Mouse (Mus musculus) cortical plate, adult 2 months (tissue): ENCODE results near the gene Rcor2. TPM values are rescaled to one million over a fixed set of nuclear protein-coding genes. Genes with fewer than 3 reads are reported as not detected.

Source experiments
- H3K27ac ChIP-seq: fragments of 200-500 bp; 2 replicates; pipeline ENCODE4 v1.5.1; 2012; ENCODE audit warnings: low read length, control low read depth, inconsistent platforms; ENCODE audit not compliant: insufficient read depth
- H3K4me1 ChIP-seq: fragments of 200-500 bp; 2 replicates; pipeline ENCODE4 v1.6.1; 2011; ENCODE audit warnings: low read length; ENCODE audit not compliant: control insufficient read depth, insufficient read depth
- H3K4me3 ChIP-seq: fragments of 200-500 bp; 2 replicates; pipeline ENCODE4 v1.5.1; 2011; ENCODE audit warnings: mild to moderate bottlenecking, low read length, control low read depth; ENCODE audit not compliant: insufficient read depth
- CTCF ChIP-seq: fragments of 200-500 bp; IDR thresholded peaks from 2 replicates; pipeline ENCODE4 v1.5.1; 2011; ENCODE audit warnings: mild to moderate bottlenecking, control low read depth, low read length; ENCODE audit not compliant: insufficient read depth; ENCODE audit errors: extremely low read depth
- POLR2A ChIP-seq: fragments of 200-500 bp; IDR thresholded peaks from 2 replicates; pipeline ENCODE4 v1.6.1; 2011; ENCODE audit warnings: mild to moderate bottlenecking, low read length, control low read depth; ENCODE audit not compliant: insufficient read depth; ENCODE audit errors: extremely low read depth
- polyA plus RNA-seq: library from polyadenylated mRNA; depleted of rRNA; stranded (reverse); fragments of >200 nt; gene quantifications from 2 replicates; pipeline ENCODE4 v1.2.3, GENCODE M21; 2012

The Rcor2 gene
- polyA plus RNA-seq, 1 experiment = 18.9 TPM

DNA sequence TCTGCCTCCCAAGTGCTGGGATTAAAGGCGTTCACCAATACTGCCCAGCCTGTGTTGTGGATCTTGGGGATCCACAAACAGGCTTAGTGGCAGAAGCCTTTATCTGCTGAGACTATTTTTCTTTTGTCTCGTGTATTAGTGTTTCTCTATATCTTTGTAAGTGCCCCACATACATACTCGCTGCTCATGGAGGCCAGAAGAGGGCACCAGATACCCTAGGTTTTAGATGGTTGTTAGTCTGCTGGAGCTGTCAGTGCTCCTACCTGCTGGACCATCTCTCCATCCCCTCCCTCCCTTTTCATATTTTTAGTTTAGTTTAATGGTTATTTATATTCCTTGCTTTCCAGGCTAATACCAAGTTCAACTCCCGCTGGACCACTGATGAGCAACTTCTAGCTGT lies 6.4 kb downstream of the Rcor2 start:
- Histone ChIP-seq H3K4me1 (peaks cover 2% of the 10 kb centered on the region; the same call in 1 of the 2 replicates), H3K4me3 (no peak overlapping the region), H3K27ac (no peak overlapping the region)
- no peak for TF ChIP-seq POLR2A
- 0 out of 2 replicates have a peak, but pooled peaks have one; percentile 21 for TF ChIP-seq CTCF

- TF ChIP-seq POLR2A (no peak), CTCF (no peak)
- peaks cover 6% of the 10 kb centered on the region for H3K4me1 ChIP-seq
Measured at GRCm38 (mm10) chr19:7274326-7274990, 7.3 kb downstream of the Rcor2 start.

DNA sequence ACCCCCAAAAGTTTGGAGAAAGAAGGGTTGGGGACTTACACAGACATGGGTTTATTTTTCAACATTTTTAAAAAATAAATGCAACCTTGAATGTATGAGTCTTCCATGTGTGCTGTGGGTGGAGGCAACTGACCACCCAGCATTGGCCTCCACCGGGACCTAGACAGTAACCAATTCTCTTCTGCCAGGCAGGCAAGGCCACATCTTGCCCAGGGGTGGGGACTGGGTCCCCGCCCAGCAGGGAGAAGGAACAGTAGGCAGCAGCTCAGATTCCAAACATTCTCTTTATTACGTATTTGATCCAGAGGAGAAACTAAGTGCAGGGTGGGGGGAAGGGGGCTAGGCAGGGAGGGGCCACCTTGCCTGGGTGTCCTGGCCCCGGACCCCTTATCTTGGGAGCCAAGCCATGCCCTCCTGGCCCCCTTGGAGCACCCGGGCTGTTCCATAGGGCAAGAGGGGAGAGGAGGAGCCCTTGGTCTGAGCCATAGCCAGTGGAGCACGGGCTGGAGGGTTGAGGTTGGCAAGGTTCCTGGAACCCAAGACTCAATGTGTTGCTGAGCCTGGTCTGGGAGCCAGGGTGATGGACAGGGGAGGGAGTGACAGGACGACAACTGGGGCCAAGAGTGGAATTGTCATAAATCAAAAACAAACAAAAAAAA lies 8.1 kb downstream of the Rcor2 start:
- no peak for TF ChIP-seq CTCF
- no peak for TF ChIP-seq POLR2A
- peaks cover 9% of the 10 kb centered on the region for H3K4me1 ChIP-seq
- H3K4me3 ChIP-seq = no peak overlapping the region
- H3K27ac ChIP-seq = no peak overlapping the region

More at GRCm38 (mm10) chr19:7274326-7274990, 7.3 kb downstream of the Rcor2 start:
- Histone ChIP-seq H3K27ac (peak overlapping the region; percentile 71; the same call in 1 of the 2 replicates), H3K4me3 (no peak overlapping the region)

- no peak for TF ChIP-seq CTCF
- Histone ChIP-seq H3K4me3 (no peak overlapping the region), H3K4me1 (peaks cover 13% of the 10 kb centered on the region), H3K27ac (peak overlapping the region; percentile 62; the same call in 1 of the 2 replicates)
Measured at GRCm38 (mm10) chr19:7276053-7276659, 9.0 kb downstream of the Rcor2 start.

- H3K4me1 ChIP-seq = peaks cover 14% of the 10 kb centered on the region
- no peak overlapping the region for H3K27ac ChIP-seq
- no peak overlapping the region for H3K4me3 ChIP-seq
- TF ChIP-seq POLR2A = no peak
- no peak for TF ChIP-seq CTCF
Measured at GRCm38 (mm10) chr19:7276796-7277195, 9.7 kb downstream of the Rcor2 start.

DNA sequence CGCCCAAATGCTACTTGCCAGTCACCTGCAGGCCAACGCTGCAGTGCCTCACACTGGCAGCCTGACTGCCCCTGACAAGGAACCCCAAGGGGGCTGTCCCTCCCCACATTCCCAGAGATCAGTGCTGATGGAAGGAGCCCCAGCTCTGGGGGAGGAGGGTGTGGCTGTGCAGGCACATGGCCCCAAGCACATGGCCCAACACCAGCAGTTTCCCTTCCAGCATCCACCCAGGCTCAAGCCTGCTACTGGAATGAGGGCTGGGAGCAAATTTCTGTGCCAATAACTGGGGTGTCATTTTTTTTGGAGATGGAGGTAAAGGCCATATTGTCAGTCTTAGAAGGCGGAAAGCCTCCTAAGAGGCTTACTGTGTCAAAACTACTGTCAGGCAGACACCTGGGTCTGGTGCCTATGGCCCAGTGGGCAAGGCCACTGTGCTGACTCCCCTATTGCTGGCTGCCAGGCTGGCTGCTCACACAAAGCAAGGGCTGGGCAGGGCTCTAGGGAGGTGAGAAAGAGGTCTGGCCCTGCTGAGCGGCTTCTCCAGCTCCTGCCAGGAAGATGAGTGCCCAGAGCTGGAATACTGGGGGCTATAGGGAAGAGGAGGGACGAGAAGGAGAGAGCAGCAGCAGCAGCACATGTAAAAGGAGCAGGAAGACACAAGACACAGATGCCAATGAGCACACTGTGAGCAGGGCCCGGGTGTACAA lies 11.2 kb downstream of the Rcor2 start:
- H3K27ac ChIP-seq = peak overlapping the region; percentile 71
- peaks cover 14% of the 10 kb centered on the region for H3K4me1 ChIP-seq

GRCm38 (mm10) chr19:7279114-7279513 lies 12.0 kb downstream of the Rcor2 start:
- peak overlapping the region; percentile 88 for H3K27ac ChIP-seq
- H3K4me1 ChIP-seq = peaks cover 14% of the 10 kb centered on the region
- H3K4me3 ChIP-seq = no peak overlapping the region
- TF ChIP-seq CTCF = peak; percentile 53; the same call in 1 of the 2 replicates
- TF ChIP-seq POLR2A = no peak

More for the DNA sequence above, 11.2 kb downstream of the Rcor2 start:
- no peak for TF ChIP-seq CTCF
- TF ChIP-seq POLR2A = no peak
- H3K4me3 ChIP-seq = no peak overlapping the region

DNA sequence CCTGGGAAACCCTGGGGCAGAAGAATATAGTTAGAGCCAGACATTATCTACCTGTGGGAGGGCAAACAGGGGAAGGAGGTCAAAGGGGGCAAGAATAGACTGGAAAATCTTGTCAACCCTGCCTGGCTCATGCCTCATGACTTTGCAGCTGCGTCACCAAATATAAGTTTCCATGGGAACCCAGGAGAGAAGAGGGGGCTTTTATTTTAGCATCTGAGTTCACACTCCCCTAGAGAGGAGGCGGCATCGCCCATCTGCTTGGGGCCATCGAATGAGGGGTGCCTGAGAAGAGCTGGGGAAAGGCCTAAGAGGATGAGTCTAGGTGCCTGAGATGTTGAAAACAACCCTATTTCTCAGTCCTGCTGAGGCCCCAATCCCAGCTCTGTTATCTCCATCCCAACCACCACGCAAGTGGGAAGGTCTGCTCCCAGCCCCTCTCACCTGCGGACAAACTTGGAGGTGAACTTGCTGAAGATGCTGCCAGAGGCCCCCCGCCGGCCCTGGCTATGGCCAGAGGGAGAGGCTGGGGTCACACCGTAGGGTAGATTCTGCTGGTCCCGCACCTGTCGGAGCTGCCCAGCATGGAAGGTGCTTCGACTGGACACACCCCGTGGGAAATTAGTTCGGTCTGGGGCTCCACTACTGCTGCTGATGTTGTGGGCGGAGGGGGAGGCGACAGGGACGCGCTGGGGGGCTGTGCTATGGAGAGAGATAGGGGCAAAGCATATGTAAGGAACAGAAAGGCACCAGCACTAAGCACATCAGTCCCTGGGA lies 13.6 kb downstream of the Rcor2 start:
- TF ChIP-seq POLR2A (0 out of 2 replicates have a peak, but pooled peaks have one; percentile 20), CTCF (no peak)
- H3K4me3 ChIP-seq = no peak overlapping the region
- peaks cover 12% of the 10 kb centered on the region for H3K4me1 ChIP-seq
- peak overlapping the region; percentile 92 for H3K27ac ChIP-seq

DNA sequence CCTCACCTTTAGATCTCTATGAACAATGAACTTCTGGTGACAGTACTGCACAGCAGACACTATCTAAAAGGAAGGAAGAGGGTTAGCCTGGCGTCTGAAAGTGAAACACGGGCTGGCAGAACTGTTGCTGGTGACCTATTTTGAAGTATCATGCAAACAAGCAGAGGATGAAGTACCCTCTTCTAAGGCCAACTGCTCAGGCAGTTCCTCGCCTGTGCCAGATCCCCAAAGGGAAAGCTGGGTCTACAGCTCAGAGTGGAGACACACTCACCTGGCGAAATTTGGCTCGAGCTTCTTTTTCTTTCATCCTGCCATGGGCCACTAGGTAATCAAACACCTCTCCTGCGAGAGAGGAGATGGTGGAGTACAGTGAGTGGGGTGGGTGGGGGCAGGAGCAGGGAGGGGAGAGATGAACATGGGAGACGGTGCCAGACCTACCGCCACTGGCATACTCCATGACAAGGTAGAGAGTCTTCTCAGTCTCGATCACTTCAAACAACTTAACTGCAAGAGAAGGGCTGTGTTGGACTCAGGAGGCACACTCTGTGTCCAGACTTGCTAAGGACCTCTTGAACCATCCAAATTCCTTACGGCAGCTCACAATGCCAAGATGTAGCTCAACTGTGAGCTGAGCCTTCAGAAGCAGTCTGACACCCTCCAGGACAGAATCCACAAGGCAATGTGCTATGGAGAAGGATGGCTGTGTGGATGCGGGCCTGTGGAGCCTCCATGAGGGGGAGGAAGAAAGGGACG lies 19.6 kb downstream of the Rcor2 start:
- TF ChIP-seq POLR2A (no peak), CTCF (no peak)
- Histone ChIP-seq H3K27ac (no peak overlapping the region), H3K4me3 (no peak overlapping the region), H3K4me1 (peaks cover 4% of the 10 kb centered on the region; the same call in 1 of the 2 replicates)
